Mouse (Mus musculus): ENCODE data around the gene Cdk18.

Gene Cdk18

GRCm38 (mm10) chr1:132149410-132149809, 9.9 kb upstream of the Cdk18 start:
- no peak for DNase-seq

GRCm38 (mm10) chr1:132145973-132146685, 6.6 kb upstream of the Cdk18 start:
- DNase-seq: peak; percentile 77 to 86

GRCm38 (mm10) chr1:132144837-132145236, 5.4 kb upstream of the Cdk18 start:
- no peak for DNase-seq

GRCm38 (mm10) chr1:132144223-132144622, 4.7 kb upstream of the Cdk18 start:
- DNase-seq: no peak

- DNase-seq: no peak
These were observed 4.2 kb upstream of the Cdk18 start for GRCm38 (mm10) chr1:132143730-132144129.

GRCm38 (mm10) chr1:132143079-132143478, 3.6 kb upstream of the Cdk18 start:
- DNase-seq: peak; percentile 73 to 78

GRCm38 (mm10) chr1:132141753-132142152, 2.3 kb upstream of the Cdk18 start:
- DNase-seq: no peak

- DNase-seq: no peak
These were observed 1.7 kb upstream of the Cdk18 start for GRCm38 (mm10) chr1:132141166-132141565.

- DNase-seq: no peak
These were observed 1.1 kb upstream of the Cdk18 start for GRCm38 (mm10) chr1:132140574-132140973.

- peak; percentile 73 to 82 for DNase-seq
These were observed 687 bp upstream of the Cdk18 start for GRCm38 (mm10) chr1:132140171-132140570.

- peak; percentile 36 to 50 for DNase-seq
These were observed 688 bp downstream of the Cdk18 start for GRCm38 (mm10) chr1:132138576-132139415.

GRCm38 (mm10) chr1:132137935-132138575, 1.4 kb downstream of the Cdk18 start:
- DNase-seq: peak; percentile 61 to 78

GRCm38 (mm10) chr1:132136847-132137246, 2.6 kb downstream of the Cdk18 start:
- peak; percentile 85 to 88 for DNase-seq

GRCm38 (mm10) chr1:132135631-132136030, 3.9 kb downstream of the Cdk18 start:
- DNase-seq: no peak

- DNase-seq: peak in 1 of 2 experiments; percentile 67
These were observed 11.2 kb downstream of the Cdk18 start for GRCm38 (mm10) chr1:132128311-132128710.

- DNase-seq: peak; percentile 34 to 70
These were observed 13.6 kb downstream of the Cdk18 start for GRCm38 (mm10) chr1:132125803-132126405.

- DNase-seq: peak; percentile 57 to 78
These were observed 14.2 kb downstream of the Cdk18 start for GRCm38 (mm10) chr1:132125249-132125648.

GRCm38 (mm10) chr1:132123420-132124014, 16.0 kb downstream of the Cdk18 start:
- DNase-seq: no peak

GRCm38 (mm10) chr1:132121895-132122294, 17.6 kb downstream of the Cdk18 start:
- peak in 1 of 2 experiments; percentile 48 for DNase-seq

GRCm38 (mm10) chr1:132121236-132121635, 18.2 kb downstream of the Cdk18 start:
- peak; percentile 87 to 94 for DNase-seq

GRCm38 (mm10) chr1:132116606-132117005, 22.9 kb downstream of the Cdk18 start:
- DNase-seq: peak; percentile 61 to 81

GRCm38 (mm10) chr1:132113098-132113497, 26.4 kb downstream of the Cdk18 start:
- DNase-seq: peak in 1 of 2 experiments; percentile 29
